Mouse (Mus musculus): ENCODE results near the gene Zc3h12d. TPM values are rescaled to one million over a fixed set of nuclear protein-coding genes. Genes with fewer than 3 reads are reported as not detected.

Gene Zc3h12d
- total RNA-seq, 2 experiments from 2014 or later, result 0.10 TPM; not detected in 1

- no peak overlapping the region for H3K27ac ChIP-seq
- TF ChIP-seq CTCF (conservative IDR thresholded peaks at IDR 0.05), result no peak
- H3K4me3 ChIP-seq, result no peak overlapping the region
- DNase-seq (ENCODE audit: low spot score in 2 of 2), result no peak
Measured at GRCm38 (mm10) chr10:7841571-7842080, 9.4 kb downstream of the Zc3h12d start.

- no peak overlapping the region for H3K27ac ChIP-seq
- H3K4me3 ChIP-seq, result no peak overlapping the region
- no peak for TF ChIP-seq CTCF (conservative IDR thresholded peaks at IDR 0.05)
- DNase-seq (ENCODE audit: low spot score in 2 of 2), result no peak
Measured at GRCm38 (mm10) chr10:7843181-7843580, 10.9 kb downstream of the Zc3h12d start.

- DNase-seq (ENCODE audit: low spot score in 2 of 2), result no peak
- TF ChIP-seq CTCF (conservative IDR thresholded peaks at IDR 0.05), result no peak
- Histone ChIP-seq H3K4me3 (no peak overlapping the region), H3K27ac (no peak overlapping the region)
Measured at GRCm38 (mm10) chr10:7844161-7844560, 11.9 kb downstream of the Zc3h12d start.

GRCm38 (mm10) chr10:7845136-7845535, 12.9 kb downstream of the Zc3h12d start:
- no peak overlapping the region for H3K27ac ChIP-seq
- H3K4me3 ChIP-seq, result no peak overlapping the region
- no peak for DNase-seq (ENCODE audit: low spot score in 2 of 2)
- no peak for TF ChIP-seq CTCF (conservative IDR thresholded peaks at IDR 0.05)

- Histone ChIP-seq H3K4me3 (no peak overlapping the region), H3K27ac (no peak overlapping the region)
- no peak for DNase-seq (ENCODE audit: low spot score in 2 of 2)
- no peak for TF ChIP-seq CTCF (conservative IDR thresholded peaks at IDR 0.05)
Measured at GRCm38 (mm10) chr10:7845991-7846390, 13.7 kb downstream of the Zc3h12d start.

GRCm38 (mm10) chr10:7847166-7847605, 14.9 kb downstream of the Zc3h12d start:
- H3K27ac ChIP-seq, result no peak overlapping the region
- no peak for TF ChIP-seq CTCF (conservative IDR thresholded peaks at IDR 0.05)
- H3K4me3 ChIP-seq, result no peak overlapping the region
- no peak for DNase-seq (ENCODE audit: low spot score in 2 of 2)

GRCm38 (mm10) chr10:7851891-7852290, 19.6 kb downstream of the Zc3h12d start:
- Histone ChIP-seq H3K27ac (no peak overlapping the region), H3K4me3 (no peak overlapping the region)
- no peak for TF ChIP-seq CTCF (conservative IDR thresholded peaks at IDR 0.05)
- no peak for DNase-seq (ENCODE audit: low spot score in 2 of 2)

GRCm38 (mm10) chr10:7860494-7860893, 28.2 kb downstream of the Zc3h12d start:
- no peak overlapping the region for H3K4me3 ChIP-seq
- H3K27ac ChIP-seq, result no peak overlapping the region
- TF ChIP-seq CTCF (conservative IDR thresholded peaks at IDR 0.05), result no peak
- no peak for DNase-seq (ENCODE audit: low spot score in 2 of 2)

- no peak overlapping the region for H3K27ac ChIP-seq
- no peak overlapping the region for H3K4me3 ChIP-seq
- DNase-seq (ENCODE audit: low spot score in 2 of 2), result no peak
- TF ChIP-seq CTCF (conservative IDR thresholded peaks at IDR 0.05), result no peak
Measured at GRCm38 (mm10) chr10:7861259-7861936, 29.1 kb downstream of the Zc3h12d start.

GRCm38 (mm10) chr10:7861937-7862657, 29.8 kb downstream of the Zc3h12d start:
- DNase-seq (ENCODE audit: low spot score in 2 of 2), result no peak
- no peak overlapping the region for H3K4me3 ChIP-seq
- no peak overlapping the region for H3K27ac ChIP-seq
- no peak for TF ChIP-seq CTCF (conservative IDR thresholded peaks at IDR 0.05)

GRCm38 (mm10) chr10:7863411-7863810, 31.1 kb downstream of the Zc3h12d start:
- Histone ChIP-seq H3K4me3 (no peak overlapping the region), H3K27ac (no peak overlapping the region)
- no peak for TF ChIP-seq CTCF (conservative IDR thresholded peaks at IDR 0.05)
- no peak for DNase-seq (ENCODE audit: low spot score in 2 of 2)

GRCm38 (mm10) chr10:7864184-7864583, 31.9 kb downstream of the Zc3h12d start:
- Histone ChIP-seq H3K27ac (no peak overlapping the region), H3K4me3 (no peak overlapping the region)
- no peak for TF ChIP-seq CTCF (conservative IDR thresholded peaks at IDR 0.05)
- DNase-seq (ENCODE audit: low spot score in 2 of 2), result no peak

- no peak for DNase-seq (ENCODE audit: low spot score in 2 of 2)
- no peak overlapping the region for H3K4me3 ChIP-seq
- no peak overlapping the region for H3K27ac ChIP-seq
- no peak for TF ChIP-seq CTCF (conservative IDR thresholded peaks at IDR 0.05)
Measured at GRCm38 (mm10) chr10:7864806-7865205, 32.5 kb downstream of the Zc3h12d start.

All from layer of hippocampus, adult 2 months (tissue).